9 mouse cellular contexts compared by ENCODE assay signal in the genomic region with DNA sequence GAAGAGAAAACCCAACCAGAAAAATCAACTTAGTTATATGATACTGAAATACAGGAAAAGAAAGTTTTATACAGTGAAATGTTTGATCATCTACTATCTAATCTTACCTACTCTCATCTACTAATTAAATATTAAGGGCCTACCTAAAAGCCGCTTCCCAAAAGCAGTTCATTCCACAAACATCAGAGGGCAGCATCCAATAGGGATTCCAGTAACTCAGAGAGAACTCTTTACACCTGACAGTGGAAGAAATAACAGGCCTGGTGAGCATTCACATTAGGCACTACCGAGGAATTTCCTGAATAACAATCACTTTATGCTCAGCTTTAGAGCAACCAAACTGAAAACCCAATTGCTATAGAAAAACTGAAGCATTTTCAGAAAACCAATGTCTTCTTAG. TPM values are rescaled to one million over a fixed set of nuclear protein-coding genes. Genes with fewer than 3 reads are reported as not detected.
DNase-seq lines count a peak whose midpoint lies in the region; ATAC-seq and TF ChIP-seq lines count a peak whose summit lies in the region.
"Had no signal": no experiment of that assay in that cellular context is flagged by ENCODE, and none has a peak within 500 bp of the region (broad histone marks: within the 10 kb centered on the region; RNA-seq: fewer than 3 reads in every experiment).

No protein-coding gene starts in this region.

- WGBS in heart, embryonic 10.5 days = 61% methylated on average over 2 of the region's 2 CpGs

- no peaks in the 10 kb centered on the region for H3K9me3 ChIP-seq in heart, embryonic 10.5 days
- H3K9me3 ChIP-seq: liver, embryonic 15.5 days had no signal

- H3K4me3 ChIP-seq in heart, embryonic 10.5 days = no peak overlapping the region
- H3K4me3 ChIP-seq in cortical plate, adult 2 months (ENCODE audit: insufficient read depth, low read length) = no peak overlapping the region
- H3K4me3 ChIP-seq: liver, embryonic 15.5 days had no signal

- no peaks in the 10 kb centered on the region for H3K27me3 ChIP-seq in heart, embryonic 10.5 days (ENCODE audit: insufficient read depth, poor library complexity, severe bottlenecking)
- H3K27me3 ChIP-seq: liver, embryonic 15.5 days had no signal

- peak; percentile 38; the same call in 1 of the 2 replicates for TF ChIP-seq CTCF in cortical plate, adult 2 months (IDR thresholded peaks at IDR 0.05; ENCODE audit: extremely low read depth, insufficient read depth, low read length)

- DNase-seq in heart, adult 11 months = peak; percentile 86
- DNase-seq in heart, embryonic 10.5 days (ENCODE audit: low spot score) = no peak
- DNase-seq in urinary bladder, postnatal 36 days (ENCODE audit: low spot score in 2 of 2) = peak; percentile 49 to 63
- DNase-seq in urinary bladder, adult 2 months (ENCODE audit: low spot score) = no peak
- DNase-seq in layer of hippocampus, adult 8-10 months (ENCODE audit: low spot score in 2 of 2) = peak; percentile 41 to 72
- peak; percentile 55 for DNase-seq in retina, postnatal 1 day

- no peak for ATAC-seq in megakaryocyte-erythroid progenitor cell, adult 5-6 weeks (replicated peaks; ENCODE audit: low FRiP score, low TSS enrichment, poor library complexity, severe bottlenecking)

- H3K4me1 ChIP-seq in heart, embryonic 10.5 days = peaks cover 13% of the 10 kb centered on the region
- H3K4me1 ChIP-seq in cortical plate, adult 2 months (ENCODE audit: control insufficient read depth, insufficient read depth, low read length) = peaks cover 2% of the 10 kb centered on the region; the same call in 1 of the 2 replicates

- no peak overlapping the region for H3K27ac ChIP-seq in heart, embryonic 10.5 days
- no peak overlapping the region for H3K27ac ChIP-seq in cortical plate, adult 2 months (ENCODE audit: insufficient read depth, low read length)
- H3K27ac ChIP-seq: liver, embryonic 15.5 days had no signal

- TF ChIP-seq POLR2A in cortical plate, adult 2 months (IDR thresholded peaks at IDR 0.05; ENCODE audit: extremely low read depth, insufficient read depth, low read length) = no peak

- H3K36me3 ChIP-seq in heart, embryonic 10.5 days = peaks cover 11% of the 10 kb centered on the region

RNA-seq across cellular contexts. Expression of a gene that starts 9.3 kb away (rescaled TPM):
- 14.3 and 17.2 TPM in 2 replicates for polyA plus RNA-seq in heart, embryonic 10.5 days (2016; fragmentation: Nextera tagmentation; extraction: Ambion mirVana)
- 5.9 and 8.2 TPM in 2 replicates for polyA plus RNA-seq in urinary bladder, adult 2 months (2012; rRNA removed)
- 7.2 and 8.0 TPM in 2 replicates for polyA plus RNA-seq in cortical plate, adult 2 months (2012; rRNA removed)
- 10 to 100 TPM; 12.0 to 13.0 (median 12.4) TPM for total RNA-seq in layer of hippocampus, adult 8-10 months (2022)
- 7.2 and 8.2 TPM in 2 replicates for total RNA-seq in megakaryocyte-erythroid progenitor cell, adult 5-6 weeks (2014; fragmentation: Nextera tagmentation)
- total RNA-seq in megakaryocyte-erythroid progenitor cell, adult 5-6 weeks (2017) = 11.0 and 12.6 TPM in 2 replicates

Comparison
In these comparisons a context has a peak if more than half of its experiments do, and no peak if none do; other contexts are left out.
1. DNase-seq: peak in heart, adult 11 months (single experiment), urinary bladder, postnatal 36 days (2 of 2), layer of hippocampus, adult 8-10 months (2 of 2) and retina, postnatal 1 day (single experiment); none in heart, embryonic 10.5 days (single experiment) and urinary bladder, adult 2 months (single experiment).